Mouse (Mus musculus) MEL (cell line): ENCODE measurements around the gene Limk2. TPM values are rescaled to one million over a fixed set of nuclear protein-coding genes. Genes with fewer than 3 reads are reported as not detected.

Source experiments
- DNase-seq: peaks from one replicate; pipeline ENCODE4 v3.0.0; 2011; ENCODE audit warnings: low read depth, low spot score
- H3K27ac ChIP-seq: 2 replicates; pipeline ENCODE4 v1.5.1; 2012; ENCODE audit warnings: low read depth, mild to moderate bottlenecking, control low read depth, low read length, moderate library complexity; ENCODE audit not compliant: control insufficient read depth
- H3K27me3 ChIP-seq, 2 experiments: fragments of 150-350 bp in 1 of 2; sonication (generic) in 1 of 2; 2 replicates each; pipeline ENCODE4 v1.6.1; 2012; ENCODE audit warnings: low read length in 2 of 2, mild to moderate bottlenecking in 2 of 2, improper control_type of control experiment in 1 of 2, moderate library complexity in 1 of 2; ENCODE audit not compliant: insufficient read depth in 2 of 2, control insufficient read depth in 1 of 2
- H3K36me3 ChIP-seq, 2 experiments: 2 replicates each; pipeline ENCODE4 v1.6.1; 2012 to 2014; ENCODE audit warnings: low read length in 2 of 2, improper control_type of control experiment in 1 of 2, inconsistent platforms in 1 of 2, mild to moderate bottlenecking in 1 of 2; ENCODE audit not compliant: insufficient read depth in 2 of 2, control insufficient read depth in 1 of 2
- H3K4me1 ChIP-seq, 2 experiments: fragments of 150-350 bp in 1 of 2; sonication (generic) in 1 of 2; 2 replicates each; pipeline ENCODE4 v1.6.1; 2012; ENCODE audit warnings: low read length in 2 of 2, improper control_type of control experiment in 1 of 2, mild to moderate bottlenecking in 1 of 2; ENCODE audit not compliant: insufficient read depth in 2 of 2, control insufficient read depth in 1 of 2
- H3K4me3 ChIP-seq, 2 experiments: fragments of 150-350 bp in 1 of 2; sonication (generic) in 1 of 2; 2 replicates each; pipeline ENCODE4 v1.5.1; 2012; ENCODE audit warnings: low read depth in 2 of 2, low read length in 2 of 2, mild to moderate bottlenecking in 2 of 2, moderate library complexity in 2 of 2, control low read depth in 1 of 2, improper control_type of control experiment in 1 of 2; ENCODE audit not compliant: control insufficient read depth in 1 of 2, insufficient read depth in 1 of 2
- H3K79me2 ChIP-seq: 2 replicates; pipeline ENCODE4 v1.6.1; 2012; ENCODE audit warnings: mild to moderate bottlenecking, low read length, moderate library complexity; ENCODE audit not compliant: control insufficient read depth, poor library complexity, insufficient read depth
- H3K9ac ChIP-seq: 2 replicates; pipeline ENCODE4 v1.6.1; 2012; ENCODE audit warnings: low read depth, mild to moderate bottlenecking, control low read depth, low read length, moderate library complexity; ENCODE audit not compliant: control insufficient read depth, poor library complexity, severe bottlenecking
- H3K9me3 ChIP-seq: fragments of 150-350 bp; sonication (generic); replicated peaks from 2 replicates; pipeline ENCODE4 v1.6.1; 2012; ENCODE audit warnings: mild to moderate bottlenecking, low read length, improper control_type of control experiment, moderate library complexity; ENCODE audit not compliant: insufficient read depth
- BHLHE40 ChIP-seq: IDR thresholded peaks from 2 replicates; pipeline ENCODE4 v1.6.1; 2012; ENCODE audit warnings: low read depth, mild to moderate bottlenecking, inconsistent platforms, low read length, improper control_type of control experiment, borderline replicate concordance
- ELF1 ChIP-seq: IDR thresholded peaks from 2 replicates; pipeline ENCODE4 v1.6.1; 2014; ENCODE audit warnings: low read depth, mild to moderate bottlenecking, inconsistent platforms, low read length, improper control_type of control experiment, moderate library complexity
- EP300 ChIP-seq, 2 experiments: IDR thresholded peaks; 2 replicates each; pipeline ENCODE4 v1.6.1; 2011; ENCODE audit warnings: improper control_type of control experiment in 2 of 2, low read length in 2 of 2, low read depth in 1 of 2, mild to moderate bottlenecking in 1 of 2
- GATA1 ChIP-seq: IDR thresholded peaks from 2 replicates; pipeline ENCODE4 v1.6.1; 2011; ENCODE audit warnings: low read depth, low read length, improper control_type of control experiment
- JUND ChIP-seq: IDR thresholded peaks from 2 replicates; pipeline ENCODE4 v1.6.1; 2011; ENCODE audit warnings: low read depth, mild to moderate bottlenecking, improper control_type of control experiment, low read length
- KAT2A ChIP-seq: conservative IDR thresholded peaks from 2 replicates; pipeline ENCODE4 v1.6.1; 2012; ENCODE audit warnings: low read depth, low read length, improper control_type of control experiment, inconsistent platforms
- MAX ChIP-seq: IDR thresholded peaks from 2 replicates; pipeline ENCODE4 v1.6.1; 2011; ENCODE audit warnings: low read length, improper control_type of control experiment
- MAZ ChIP-seq: IDR thresholded peaks from 2 replicates; pipeline ENCODE4 v1.6.1; 2012; ENCODE audit warnings: low read depth, mild to moderate bottlenecking, inconsistent platforms, low read length, improper control_type of control experiment
- MEF2A ChIP-seq: IDR thresholded peaks from 2 replicates; pipeline ENCODE4 v1.6.1; 2014; ENCODE audit warnings: low read depth, mild to moderate bottlenecking, inconsistent platforms, low read length, improper control_type of control experiment; ENCODE audit not compliant: poor library complexity, insufficient replicate concordance, severe bottlenecking; ENCODE audit errors: extremely low read depth
- MXI1 ChIP-seq: IDR thresholded peaks from 2 replicates; pipeline ENCODE4 v1.6.1; 2011; ENCODE audit warnings: mild to moderate bottlenecking, low read depth, low read length, improper control_type of control experiment
- MYB ChIP-seq: IDR thresholded peaks from 2 replicates; pipeline ENCODE4 v1.6.1; 2011; ENCODE audit warnings: mild to moderate bottlenecking, low read depth, low read length, improper control_type of control experiment
- MYC ChIP-seq: IDR thresholded peaks from 2 replicates; pipeline ENCODE4 v1.6.1; 2011; ENCODE audit warnings: low read depth, mild to moderate bottlenecking, low read length, improper control_type of control experiment, moderate library complexity
- POLR2A ChIP-seq, 2 experiments: IDR thresholded peaks; 2 replicates each; pipeline ENCODE4 v1.6.1; 2011 to 2012; ENCODE audit warnings: low read length in 2 of 2, mild to moderate bottlenecking in 2 of 2, control low read depth in 1 of 2, improper control_type of control experiment in 1 of 2, low read depth in 1 of 2, moderate library complexity in 1 of 2; ENCODE audit not compliant: control insufficient read depth in 1 of 2, insufficient read depth in 1 of 2, poor library complexity in 1 of 2
- POLR2AphosphoS2 ChIP-seq: IDR thresholded peaks from 2 replicates; pipeline ENCODE4 v1.6.1; 2011; ENCODE audit warnings: low read length, improper control_type of control experiment
- POLR2AphosphoS5 ChIP-seq: IDR thresholded peaks from 2 replicates; pipeline ENCODE4 v1.6.1; 2012; ENCODE audit warnings: low read depth, borderline replicate concordance, mild to moderate bottlenecking, inconsistent platforms, low read length, moderate library complexity, mixed read lengths
- SIN3A ChIP-seq: IDR thresholded peaks from 2 replicates; pipeline ENCODE4 v1.6.1; 2012; ENCODE audit warnings: low read length, improper control_type of control experiment, inconsistent platforms
- TAL1 ChIP-seq: IDR thresholded peaks from 2 replicates; pipeline ENCODE4 v1.6.1; 2012; ENCODE audit warnings: mild to moderate bottlenecking, inconsistent platforms, low read length, moderate library complexity, mixed read lengths
- TBP ChIP-seq: IDR thresholded peaks from 2 replicates; pipeline ENCODE4 v1.8.0; 2011; ENCODE audit warnings: low read depth, low read length, improper control_type of control experiment
- TCF12 ChIP-seq: IDR thresholded peaks from 2 replicates; pipeline ENCODE4 v1.6.1; 2014; ENCODE audit warnings: low read depth, mild to moderate bottlenecking, inconsistent platforms, low read length, improper control_type of control experiment, moderate library complexity
- UBTF ChIP-seq: IDR thresholded peaks from 2 replicates; pipeline ENCODE4 v1.6.1; 2012; ENCODE audit warnings: low read depth, mild to moderate bottlenecking, inconsistent platforms, low read length, improper control_type of control experiment, moderate library complexity, borderline replicate concordance; ENCODE audit not compliant: insufficient read depth
- USF1 ChIP-seq: IDR thresholded peaks from 2 replicates; pipeline ENCODE4 v1.6.1; 2014; ENCODE audit warnings: low read depth, mild to moderate bottlenecking, inconsistent platforms, low read length, improper control_type of control experiment, moderate library complexity
- polyA plus RNA-seq, 2 experiments: library from polyadenylated mRNA; stranded (reverse) in 1 of 2; unstranded in 1 of 2; fragments of >175 nt in 1 of 2; fragments of >200 nt in 1 of 2; gene quantifications; 2 replicates each; pipeline versions ENCODE4 v1.2.1 to v1.2.4; 2012; ENCODE audit warnings: low replicate concordance in 2 of 2, low read depth in 1 of 2; ENCODE audit not compliant: insufficient read length in 2 of 2, insufficient read depth in 1 of 2, missing spikeins in 1 of 2
- total RNA-seq: library from RNA; depleted of rRNA; stranded (reverse); fragments of 300-350 nt; gene quantifications from 2 replicates; pipeline ENCODE4 v1.2.3, GENCODE M21; 2012

Limk2 gene
- total and polyA plus RNA-seq, 3 experiments, result 19.6 to 29.1 TPM; not detected in 1

DNA sequence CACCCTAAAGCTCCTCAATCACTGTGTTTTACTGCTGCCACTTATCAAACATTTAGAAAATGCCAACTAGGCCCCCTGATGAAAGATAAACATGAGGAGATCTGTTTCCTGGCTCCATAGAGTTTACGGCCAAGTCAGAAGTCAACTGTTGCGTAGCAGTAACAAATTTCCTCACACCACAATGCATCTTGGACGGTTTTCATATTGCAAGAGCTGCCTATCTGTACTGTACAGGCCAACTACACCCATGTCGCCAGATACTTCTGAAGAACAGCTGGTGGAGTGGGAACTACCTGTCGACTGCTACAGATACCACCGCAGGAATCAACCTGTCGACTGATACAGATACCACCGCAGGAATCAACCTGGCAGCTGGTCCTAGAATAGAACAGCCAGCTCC lies 35.9 kb upstream of the Limk2 start:
- Histone ChIP-seq H3K79me2 (no peaks in the 10 kb centered on the region), H3K27ac (no peak overlapping the region), H3K4me3 (no peak overlapping the region), H3K36me3 (peaks cover 0 to 6% of the 10 kb centered on the region in 2 experiments; a peak in 1 of 4 replicates), H3K4me1 (peaks cover 0 to 9% of the 10 kb centered on the region in 2 experiments; a peak in 2 of 4 replicates), H3K9ac (no peak overlapping the region), H3K9me3 (no peaks in the 10 kb centered on the region), H3K27me3 (no peaks in the 10 kb centered on the region)
- TF ChIP-seq MYC (no peak), USF1 (no peak), POLR2AphosphoS5 (no peak), TAL1 (no peak), MAZ (no peak), TCF12 (peak; percentile 10; the same call in 1 of the 2 replicates)
- no peak for DNase-seq

GRCm38 (mm10) chr11:3443091-3443490 lies 34.1 kb upstream of the Limk2 start:
- H3K27me3 ChIP-seq, result no peaks in the 10 kb centered on the region
- no peaks in the 10 kb centered on the region for H3K9me3 ChIP-seq
- H3K4me1 ChIP-seq, result peaks cover 0 to 9% of the 10 kb centered on the region in 2 experiments; a peak in 2 of 4 replicates
- peaks cover 0 to 6% of the 10 kb centered on the region in 2 experiments; a peak in 1 of 4 replicates for H3K36me3 ChIP-seq
- TF ChIP-seq EP300 (IDR thresholded peaks at IDR 0.05; ENCODE audit: low read depth in 1 of 2, low read length in 2 of 2), result no peak
- no peak for TF ChIP-seq TBP
- TF ChIP-seq MYB, result no peak
- no peak for TF ChIP-seq BHLHE40
- TF ChIP-seq SIN3A, result no peak
- TF ChIP-seq JUND, result no peak
- TF ChIP-seq UBTF, result no peak
- no peak for TF ChIP-seq MXI1
- no peak for TF ChIP-seq MEF2A
- TF ChIP-seq ELF1, result no peak
- TF ChIP-seq POLR2A (IDR thresholded peaks at IDR 0.05; ENCODE audit: control insufficient read depth in 1 of 2, insufficient read depth in 1 of 2, low read depth in 1 of 2, low read length in 2 of 2, poor library complexity in 1 of 2), result no peak
- TF ChIP-seq USF1, result no peak
- no peak for TF ChIP-seq POLR2AphosphoS2
- no peak for TF ChIP-seq MAX
- no peak for TF ChIP-seq GATA1
- TF ChIP-seq TCF12, result no peak
- no peak for TF ChIP-seq KAT2A
- DNase-seq, result no peak
- H3K9ac ChIP-seq, result no peak overlapping the region
- H3K27ac ChIP-seq, result no peak overlapping the region
- no peak overlapping the region for H3K4me3 ChIP-seq
- H3K79me2 ChIP-seq, result no peaks in the 10 kb centered on the region
